Mouse (Mus musculus): ENCODE measurements at regions not wholly inside any gene's neighbourhood (a gene's known extent, or its start where the extent isn't known, plus 50 kb on each side); places are given as distances from the start of the nearest gene placed in this dataset.

- TF ChIP-seq TAL1 (IDR thresholded peaks at IDR 0.05; ENCODE audit: low read length) (no peak), GATA1 (IDR thresholded peaks at IDR 0.05; ENCODE audit: low read length) (no peak)
These were observed 156.0 kb downstream of the Cdc5l start for GRCm38 (mm10) chr17:45277516-45277915.

Data from erythroblast, embryonic 14.5 days (primary cell).